Mouse (Mus musculus): ENCODE data around the gene Sos2. TPM values are rescaled to one million over a fixed set of nuclear protein-coding genes. Genes with fewer than 3 reads are reported as not detected.
"Not testable (repeated sequence)": the region's sequence is repeated elsewhere in the genome, so short reads cannot be mapped to it uniquely, and the experiment has no call there.

Sos2 gene
- polyA plus RNA-seq, 1 experiment from 2014 or later = 5.4 TPM

GRCm38 (mm10) chr12:69666721-69667120, 14.9 kb downstream of the Sos2 start:
- TF ChIP-seq EP300 (optimal IDR thresholded peaks at IDR 0.05) (no peak), CTCF (IDR thresholded peaks at IDR 0.05; ENCODE audit: low read depth) (no peak)
- H3K27ac ChIP-seq (replicated peaks) = no peak overlapping the region
- H3K4me2 ChIP-seq (replicated peaks; ENCODE audit: low read depth) = no peak overlapping the region
- no peaks in the 10 kb centered on the region for H3K27me3 ChIP-seq (ENCODE audit: control insufficient read depth, insufficient read depth, low read length)
- 84% methylated on average over 5 of the region's 5 CpGs for WGBS
- H3K4me1 ChIP-seq (replicated peaks; ENCODE audit: control insufficient read depth, insufficient read depth) = no peaks in the 10 kb centered on the region
- no peak overlapping the region for H3K4me3 ChIP-seq (ENCODE audit: low read depth, low read length)
- DNase-seq (ENCODE audit: low spot score) (no peak), ATAC-seq (ENCODE audit: low FRiP score, low TSS enrichment) (no peak)
- no peak overlapping the region for H3K9ac ChIP-seq (ENCODE audit: low read length)
- no peaks in the 10 kb centered on the region for H3K9me3 ChIP-seq (ENCODE audit: control insufficient read depth, low read length)
- H3K36me3 ChIP-seq (ENCODE audit: control insufficient read depth, insufficient read depth, low read length) = no peaks in the 10 kb centered on the region

DNA sequence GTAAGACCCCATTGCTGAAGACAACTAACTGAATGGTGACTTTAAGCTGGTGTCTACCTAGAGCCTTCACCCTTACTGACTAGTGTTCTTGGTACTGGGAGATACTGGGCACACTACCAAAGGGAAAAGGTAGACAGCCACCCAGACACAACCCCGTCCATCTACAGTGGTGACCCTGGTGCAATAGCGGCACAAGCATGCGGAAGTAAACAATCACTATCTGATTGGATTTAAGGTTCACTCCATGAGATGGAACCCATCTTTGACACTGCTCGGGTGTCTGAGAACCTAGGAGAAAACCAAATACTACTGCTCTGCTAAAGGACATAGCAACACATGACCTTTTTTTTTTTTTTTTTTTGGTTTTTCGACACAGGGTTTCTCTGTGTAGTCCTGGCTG, 20.0 kb downstream of the Sos2 start:
- no peak overlapping the region for H3K27ac ChIP-seq (replicated peaks)
- H3K9me3 ChIP-seq (ENCODE audit: control insufficient read depth, low read length) = no peaks in the 10 kb centered on the region
- 95% methylated on average over 5 of the region's 5 CpGs for WGBS
- ATAC-seq (ENCODE audit: low FRiP score, low TSS enrichment) (no peak), DNase-seq (ENCODE audit: low spot score) (no peak)
- no peak overlapping the region for H3K4me2 ChIP-seq (replicated peaks; ENCODE audit: low read depth)
- H3K27me3 ChIP-seq (ENCODE audit: control insufficient read depth, insufficient read depth, low read length) = no peaks in the 10 kb centered on the region
- no peak overlapping the region for H3K4me3 ChIP-seq (ENCODE audit: low read depth, low read length)
- no peaks in the 10 kb centered on the region for H3K4me1 ChIP-seq (replicated peaks; ENCODE audit: control insufficient read depth, insufficient read depth)
- no peak for TF ChIP-seq EP300 (optimal IDR thresholded peaks at IDR 0.05)
- TF ChIP-seq CTCF (IDR thresholded peaks at IDR 0.05; ENCODE audit: low read depth) = no peak
- no peak overlapping the region for H3K9ac ChIP-seq (ENCODE audit: low read length)
- H3K36me3 ChIP-seq (ENCODE audit: control insufficient read depth, insufficient read depth, low read length) = no peaks in the 10 kb centered on the region

DNA sequence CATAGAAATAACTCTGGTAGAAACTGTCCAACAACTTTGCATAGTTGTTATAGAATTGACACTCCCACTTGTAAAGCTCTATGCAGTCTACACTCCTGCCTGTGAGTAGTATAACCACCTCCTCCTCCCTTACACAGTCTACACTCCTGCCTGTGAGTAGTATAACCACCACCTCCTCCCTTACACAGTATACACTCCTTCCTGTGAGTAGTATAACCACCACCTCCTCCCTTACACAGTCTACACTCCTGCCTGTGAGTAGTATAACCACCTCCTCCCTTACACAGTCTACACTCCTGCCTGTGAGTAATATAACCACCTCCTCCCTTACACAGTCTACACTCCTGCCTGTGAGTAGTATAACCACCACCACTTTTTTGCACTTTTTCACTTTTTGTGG, 27.7 kb downstream of the Sos2 start:
- peak; percentile 24 for DNase-seq (ENCODE audit: low spot score)
- not testable (repeated sequence) for H3K27ac ChIP-seq (replicated peaks); H3K4me2 ChIP-seq (replicated peaks; ENCODE audit: low read depth)

GRCm38 (mm10) chr12:69649511-69649910, 32.1 kb downstream of the Sos2 start:
- H3K9me3 ChIP-seq (ENCODE audit: control insufficient read depth, low read length) = 0 out of 2 replicates have a peak, but pooled peaks cover 5% of the 10 kb centered on the region
- H3K27ac ChIP-seq (replicated peaks) = no peak overlapping the region
- peaks cover 4% of the 10 kb centered on the region for H3K36me3 ChIP-seq (ENCODE audit: control insufficient read depth, insufficient read depth, low read length)
- H3K9ac ChIP-seq (ENCODE audit: low read length) = no peak overlapping the region
- ATAC-seq (ENCODE audit: low FRiP score, low TSS enrichment) (0 out of 2 replicates have a peak, but pooled peaks have one; percentile 26), DNase-seq (ENCODE audit: low spot score) (no peak)
- 64% methylated on average over 8 of the region's 8 CpGs for WGBS
- no peaks in the 10 kb centered on the region for H3K4me1 ChIP-seq (replicated peaks; ENCODE audit: control insufficient read depth, insufficient read depth)
- H3K4me3 ChIP-seq (ENCODE audit: low read depth, low read length) = no peak overlapping the region
- H3K27me3 ChIP-seq (ENCODE audit: control insufficient read depth, insufficient read depth, low read length) = no peaks in the 10 kb centered on the region
- no peak overlapping the region for H3K4me2 ChIP-seq (replicated peaks; ENCODE audit: low read depth)
- TF ChIP-seq CTCF (IDR thresholded peaks at IDR 0.05; ENCODE audit: low read depth) (no peak), EP300 (optimal IDR thresholded peaks at IDR 0.05) (no peak)

More for the DNA sequence above, 27.7 kb downstream of the Sos2 start:
- peak; percentile 85 for ATAC-seq (ENCODE audit: low FRiP score, low TSS enrichment)
- not testable (repeated sequence) for H3K4me3 ChIP-seq (ENCODE audit: low read depth, low read length); H3K36me3 ChIP-seq (ENCODE audit: control insufficient read depth, insufficient read depth, low read length); H3K9ac ChIP-seq (ENCODE audit: low read length); H3K4me1 ChIP-seq (replicated peaks; ENCODE audit: control insufficient read depth, insufficient read depth); H3K9me3 ChIP-seq (ENCODE audit: control insufficient read depth, low read length); H3K27me3 ChIP-seq (ENCODE audit: control insufficient read depth, insufficient read depth, low read length)

- DNase-seq (ENCODE audit: low spot score) (peak; percentile 22), ATAC-seq (ENCODE audit: low FRiP score, low TSS enrichment) (peak; percentile 60)
- H3K27ac ChIP-seq (replicated peaks) = no peak overlapping the region
- no peaks in the 10 kb centered on the region for H3K4me1 ChIP-seq (replicated peaks; ENCODE audit: control insufficient read depth, insufficient read depth)
- H3K27me3 ChIP-seq (ENCODE audit: control insufficient read depth, insufficient read depth, low read length) = no peaks in the 10 kb centered on the region
- no peak for TF ChIP-seq EP300 (optimal IDR thresholded peaks at IDR 0.05)
- TF ChIP-seq CTCF (IDR thresholded peaks at IDR 0.05; ENCODE audit: low read depth) = no peak
- H3K4me2 ChIP-seq (replicated peaks; ENCODE audit: low read depth) = no peak overlapping the region
- no peak overlapping the region for H3K4me3 ChIP-seq (ENCODE audit: low read depth, low read length)
- H3K9ac ChIP-seq (ENCODE audit: low read length) = no peak overlapping the region
- H3K36me3 ChIP-seq (ENCODE audit: control insufficient read depth, insufficient read depth, low read length) = 0 out of 2 replicates have a peak, but pooled peaks cover 2% of the 10 kb centered on the region
- H3K9me3 ChIP-seq (ENCODE audit: control insufficient read depth, low read length) = no peaks in the 10 kb centered on the region
- 76% methylated on average over 8 of the region's 8 CpGs for WGBS
These were observed 35.6 kb downstream of the Sos2 start for GRCm38 (mm10) chr12:69645821-69646616.

DNA sequence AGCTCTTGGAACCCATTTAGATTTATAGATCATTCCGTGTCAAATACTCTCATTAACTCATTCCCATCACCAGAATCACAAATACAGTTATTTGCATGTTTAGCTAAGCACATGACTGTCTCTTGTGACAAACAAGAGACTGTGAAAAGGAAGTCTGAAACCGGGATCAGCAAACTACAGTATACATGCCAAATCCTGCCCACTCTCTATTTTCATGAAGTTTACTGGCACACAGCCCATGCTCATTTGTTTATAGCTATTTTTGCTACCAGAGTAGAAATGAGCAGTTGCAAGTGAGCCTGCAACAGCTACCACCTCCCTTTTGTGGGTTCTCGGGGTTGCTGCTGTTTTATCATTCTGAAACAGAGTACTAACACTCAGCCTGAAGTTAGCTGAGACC, 36.8 kb downstream of the Sos2 start:
- Histone ChIP-seq H3K9ac (ENCODE audit: low read length) (no peak overlapping the region), H3K27me3 (ENCODE audit: control insufficient read depth, insufficient read depth, low read length) (no peaks in the 10 kb centered on the region), H3K27ac (replicated peaks) (no peak overlapping the region), H3K4me3 (ENCODE audit: low read depth, low read length) (no peak overlapping the region), H3K4me1 (replicated peaks; ENCODE audit: control insufficient read depth, insufficient read depth) (no peaks in the 10 kb centered on the region), H3K4me2 (replicated peaks; ENCODE audit: low read depth) (no peak overlapping the region), H3K9me3 (ENCODE audit: control insufficient read depth, low read length) (no peaks in the 10 kb centered on the region), H3K36me3 (ENCODE audit: control insufficient read depth, insufficient read depth, low read length) (0 out of 2 replicates have a peak, but pooled peaks cover 2% of the 10 kb centered on the region)
- ATAC-seq (ENCODE audit: low FRiP score, low TSS enrichment) (no peak), DNase-seq (ENCODE audit: low spot score) (no peak)
- TF ChIP-seq CTCF (IDR thresholded peaks at IDR 0.05; ENCODE audit: low read depth) (no peak), EP300 (optimal IDR thresholded peaks at IDR 0.05) (no peak)
- 38% methylated on average over 3 of the region's 3 CpGs for WGBS

Measured in stomach, postnatal 0 days (tissue).